Mouse (Mus musculus): ENCODE data around the gene Cacna1c.
A peak's percentile ranks its signal among the peaks of the same experiment; 100 is the strongest.

DNA sequence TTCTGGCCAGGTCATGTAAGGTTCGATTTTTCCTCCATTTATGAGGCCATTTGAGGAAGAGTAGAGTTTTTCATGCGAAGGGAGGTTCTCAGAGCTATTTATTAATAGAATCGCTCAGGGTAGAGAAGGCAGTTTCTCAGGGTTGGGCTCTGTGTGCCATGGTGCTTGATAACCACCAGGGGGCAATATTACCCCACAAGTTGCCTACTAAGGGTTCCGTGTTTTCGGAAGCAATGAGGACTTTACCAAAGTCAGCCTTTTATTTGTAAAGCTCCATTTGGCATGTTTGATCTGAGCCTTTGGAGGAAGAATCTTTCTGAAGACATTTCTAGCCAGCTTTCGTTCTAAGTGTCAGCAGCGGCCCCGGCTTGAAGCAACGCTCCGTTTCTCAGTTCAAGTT lies 24.1 kb upstream of the Cacna1c start:
- TF ChIP-seq EP300 (optimal IDR thresholded peaks at IDR 0.05) (no peak), CTCF (IDR thresholded peaks at IDR 0.05; ENCODE audit: low read depth) (peak; percentile 93)
